Mouse (Mus musculus): ENCODE measurements at regions not wholly inside any gene's neighbourhood (a gene's known extent, or its start where the extent isn't known, plus 50 kb on each side); places are given as distances from the start of the nearest gene placed in this dataset.
A peak's percentile ranks its signal among the peaks of the same experiment; 100 is the strongest.

GRCm38 (mm10) chr4:81671986-81672385, 229.4 kb upstream of the Mpdz start:
- intact Hi-C loops (cut with DNase I), result no loop called here
- H3K27me3 ChIP-seq (ENCODE audit: control insufficient read depth, insufficient read depth, low read length), result no peaks in the 10 kb centered on the region
- H3K36me3 ChIP-seq (ENCODE audit: control insufficient read depth, insufficient read depth, low read length), result no peaks in the 10 kb centered on the region
- no peak overlapping the region for H3K9ac ChIP-seq (ENCODE audit: low read depth, low read length)
- no peak overlapping the region for H3K27ac ChIP-seq
- H3K4me3 ChIP-seq, result no peak overlapping the region
- no peak for DNase-seq
- no peaks in the 10 kb centered on the region for H3K4me1 ChIP-seq (ENCODE audit: control insufficient read depth, insufficient read depth, low read length)
- TF ChIP-seq CTCF (IDR thresholded peaks at IDR 0.05), result no peak
- TF ChIP-seq EP300 (IDR thresholded peaks at IDR 0.05; ENCODE audit: insufficient read depth, low read depth, low read length), result no peak
- TF ChIP-seq POLR2A (IDR thresholded peaks at IDR 0.05; ENCODE audit: insufficient read depth, low read depth, low read length), result no peak
- WGBS, result 55% methylated on average over 2 of the region's 2 CpGs
- no peaks in the 10 kb centered on the region for H3K79me2 ChIP-seq (replicated peaks; ENCODE audit: control insufficient read depth, insufficient read depth, low read length)

DNA sequence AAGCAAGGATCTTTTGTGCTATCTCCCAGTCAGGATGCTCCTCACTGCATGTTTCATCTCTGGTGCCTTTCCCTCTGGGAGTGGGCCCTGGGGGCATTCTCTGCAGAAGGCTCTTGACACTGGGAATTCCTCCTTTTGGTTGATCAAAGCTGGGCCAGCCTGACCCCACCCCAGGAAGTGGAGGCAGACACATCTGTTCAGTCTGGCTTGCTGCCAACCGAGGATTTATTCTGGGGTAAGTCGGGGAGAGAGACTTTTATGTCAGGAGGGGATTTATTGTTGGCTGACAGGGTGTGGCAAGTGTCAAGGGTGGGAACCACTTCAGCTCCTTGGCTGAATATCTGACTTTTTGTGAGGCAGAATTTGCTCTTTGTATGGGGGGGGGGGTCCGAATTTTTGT, 226.6 kb upstream of the Mpdz start:
- intact Hi-C loops (cut with DNase I), result no loop called here
- DNase-seq, result peak in 1 of 2 experiments; percentile 8
- WGBS, result 10% methylated on average over 3 of the region's 3 CpGs
- Histone ChIP-seq H3K27ac (no peak overlapping the region), H3K27me3 (ENCODE audit: control insufficient read depth, insufficient read depth, low read length) (no peaks in the 10 kb centered on the region), H3K36me3 (ENCODE audit: control insufficient read depth, insufficient read depth, low read length) (no peaks in the 10 kb centered on the region), H3K4me1 (ENCODE audit: control insufficient read depth, insufficient read depth, low read length) (no peaks in the 10 kb centered on the region), H3K4me3 (no peak overlapping the region), H3K9ac (ENCODE audit: low read depth, low read length) (no peak overlapping the region), H3K79me2 (replicated peaks; ENCODE audit: control insufficient read depth, insufficient read depth, low read length) (no peaks in the 10 kb centered on the region)
- TF ChIP-seq EP300 (IDR thresholded peaks at IDR 0.05; ENCODE audit: insufficient read depth, low read depth, low read length), result no peak
- TF ChIP-seq POLR2A (IDR thresholded peaks at IDR 0.05; ENCODE audit: insufficient read depth, low read depth, low read length), result no peak
- TF ChIP-seq CTCF (IDR thresholded peaks at IDR 0.05), result no peak

- intact Hi-C loops (cut with DNase I), result no loop called here
- TF ChIP-seq EP300 (IDR thresholded peaks at IDR 0.05; ENCODE audit: insufficient read depth, low read depth, low read length), result no peak
- TF ChIP-seq POLR2A (IDR thresholded peaks at IDR 0.05; ENCODE audit: insufficient read depth, low read depth, low read length), result no peak
- TF ChIP-seq CTCF (IDR thresholded peaks at IDR 0.05), result no peak
- no peak overlapping the region for H3K27ac ChIP-seq
These were observed 218.5 kb upstream of the Mpdz start for GRCm38 (mm10) chr4:81661096-81661495.

DNA sequence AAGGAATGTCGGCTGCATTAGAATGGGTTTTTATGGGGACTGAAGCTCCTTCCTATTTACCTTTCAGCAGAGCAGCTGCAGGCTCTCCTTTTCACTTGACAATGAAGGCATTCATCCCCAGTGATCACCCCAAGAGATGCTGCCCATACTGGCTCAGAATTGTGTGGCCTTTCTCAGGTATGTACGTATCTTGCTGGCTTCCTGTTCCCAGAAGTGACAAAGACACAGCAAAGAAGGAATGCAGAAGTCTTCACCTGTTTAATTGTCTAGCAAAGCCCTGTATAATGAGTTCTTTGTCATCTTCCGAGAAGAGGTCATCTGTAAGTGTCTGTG, 185.8 kb upstream of the Mpdz start:
- TF ChIP-seq CTCF (IDR thresholded peaks at IDR 0.05) (no peak), EP300 (IDR thresholded peaks at IDR 0.05; ENCODE audit: insufficient read depth, low read depth, low read length) (no peak), POLR2A (IDR thresholded peaks at IDR 0.05; ENCODE audit: insufficient read depth, low read depth, low read length) (no peak)
- intact Hi-C loops (cut with DNase I), result no loop called here
- no peak for DNase-seq
- H3K27ac ChIP-seq, result no peak overlapping the region
- H3K9ac ChIP-seq (ENCODE audit: low read depth, low read length), result no peak overlapping the region
- no peak overlapping the region for H3K4me3 ChIP-seq
- no peaks in the 10 kb centered on the region for H3K27me3 ChIP-seq (ENCODE audit: control insufficient read depth, insufficient read depth, low read length)
- no peaks in the 10 kb centered on the region for H3K79me2 ChIP-seq (replicated peaks; ENCODE audit: control insufficient read depth, insufficient read depth, low read length)
- no peaks in the 10 kb centered on the region for H3K4me1 ChIP-seq (ENCODE audit: control insufficient read depth, insufficient read depth, low read length)
- WGBS, result 95% methylated on average over 3 of the region's 3 CpGs
- H3K36me3 ChIP-seq (ENCODE audit: control insufficient read depth, insufficient read depth, low read length), result no peaks in the 10 kb centered on the region

More at GRCm38 (mm10) chr4:81661096-81661495, 218.5 kb upstream of the Mpdz start:
- Histone ChIP-seq H3K27me3 (ENCODE audit: control insufficient read depth, insufficient read depth, low read length) (no peaks in the 10 kb centered on the region), H3K36me3 (ENCODE audit: control insufficient read depth, insufficient read depth, low read length) (no peaks in the 10 kb centered on the region), H3K79me2 (replicated peaks; ENCODE audit: control insufficient read depth, insufficient read depth, low read length) (no peaks in the 10 kb centered on the region), H3K9ac (ENCODE audit: low read depth, low read length) (no peak overlapping the region), H3K4me3 (no peak overlapping the region), H3K4me1 (ENCODE audit: control insufficient read depth, insufficient read depth, low read length) (no peaks in the 10 kb centered on the region)
- no peak for DNase-seq

DNA sequence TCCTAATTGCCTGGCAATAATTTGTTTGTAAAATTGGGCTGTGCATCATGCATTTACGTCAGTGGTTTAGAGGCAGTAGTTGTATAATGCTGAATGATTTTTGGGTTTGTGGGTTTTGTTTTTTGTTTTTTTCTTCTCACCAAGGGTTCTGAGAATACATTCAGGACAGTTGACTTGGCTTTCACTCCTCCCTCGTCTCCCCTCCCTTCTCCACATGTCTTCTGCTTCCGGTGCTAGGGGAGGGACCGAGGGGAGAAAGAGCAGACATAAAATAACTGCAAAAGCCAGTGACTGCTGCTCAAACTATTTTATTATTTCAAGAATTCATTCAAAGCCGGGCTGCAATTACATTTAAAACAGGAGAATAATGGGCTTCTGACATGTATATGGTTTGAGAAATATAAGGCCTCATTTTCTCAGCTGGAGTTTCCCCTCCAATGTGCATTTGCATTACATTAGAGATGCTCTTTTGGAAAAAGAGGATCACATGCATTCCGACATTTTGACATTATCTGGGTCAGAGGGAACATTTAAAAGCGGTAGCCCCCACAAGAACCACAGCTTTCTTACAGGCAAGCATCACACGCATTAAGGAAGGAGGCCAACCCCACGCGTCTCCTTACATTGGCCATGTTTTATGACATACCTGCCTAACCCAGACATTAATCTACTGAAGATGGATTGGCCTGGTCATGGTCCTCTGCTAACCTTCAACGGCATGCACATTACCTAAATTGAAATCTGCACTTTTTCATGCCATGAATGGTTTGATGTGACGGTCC, 185.3 kb upstream of the Mpdz start:
- intact Hi-C loops (cut with DNase I), result no loop called here
- DNase-seq, result no peak
- no peak overlapping the region for H3K27ac ChIP-seq
- H3K4me1 ChIP-seq (ENCODE audit: control insufficient read depth, insufficient read depth, low read length), result no peaks in the 10 kb centered on the region
- H3K79me2 ChIP-seq (replicated peaks; ENCODE audit: control insufficient read depth, insufficient read depth, low read length), result no peaks in the 10 kb centered on the region
- no peaks in the 10 kb centered on the region for H3K36me3 ChIP-seq (ENCODE audit: control insufficient read depth, insufficient read depth, low read length)
- H3K27me3 ChIP-seq (ENCODE audit: control insufficient read depth, insufficient read depth, low read length), result no peaks in the 10 kb centered on the region
- H3K4me3 ChIP-seq, result no peak overlapping the region
- 83% methylated on average over 12 of the region's 12 CpGs for WGBS
- H3K9ac ChIP-seq (ENCODE audit: low read depth, low read length), result no peak overlapping the region
- no peak for TF ChIP-seq CTCF (IDR thresholded peaks at IDR 0.05)
- TF ChIP-seq POLR2A (IDR thresholded peaks at IDR 0.05; ENCODE audit: insufficient read depth, low read depth, low read length), result no peak
- no peak for TF ChIP-seq EP300 (IDR thresholded peaks at IDR 0.05; ENCODE audit: insufficient read depth, low read depth, low read length)

DNA sequence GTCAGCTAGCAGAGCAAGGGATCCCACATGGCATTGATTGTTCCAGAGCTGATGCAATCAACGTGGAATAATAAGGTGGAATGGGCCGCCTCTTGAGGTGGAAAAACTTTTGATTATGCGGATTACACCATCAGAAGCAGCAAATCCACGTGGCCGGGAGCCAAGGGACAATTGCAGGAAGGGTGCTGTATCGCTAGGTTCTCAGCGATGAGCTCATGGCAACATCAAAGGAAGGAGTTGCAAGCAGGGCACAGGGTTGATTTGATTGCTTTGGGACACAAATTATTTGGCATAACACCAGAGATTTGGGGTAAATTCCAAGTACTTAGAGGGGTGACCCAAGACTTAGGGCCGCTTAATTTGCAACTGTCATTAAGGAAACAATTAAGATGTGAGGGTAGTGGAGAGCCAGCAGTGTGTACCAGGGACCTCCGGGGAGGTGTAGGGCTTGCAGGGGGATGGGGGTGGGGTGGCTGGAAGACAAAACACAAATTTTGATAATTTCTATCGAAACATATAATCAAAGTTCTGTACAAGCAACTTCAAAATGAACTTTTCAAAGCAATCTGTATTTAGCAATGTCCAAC, 182.8 kb upstream of the Mpdz start:
- intact Hi-C loops (cut with DNase I), result no loop called here
- no peak overlapping the region for H3K4me3 ChIP-seq
- H3K9ac ChIP-seq (ENCODE audit: low read depth, low read length), result no peak overlapping the region
- peaks cover 2% of the 10 kb centered on the region; the same call in 1 of the 2 replicates for H3K36me3 ChIP-seq (ENCODE audit: control insufficient read depth, insufficient read depth, low read length)
- TF ChIP-seq POLR2A (IDR thresholded peaks at IDR 0.05; ENCODE audit: insufficient read depth, low read depth, low read length), result no peak
- TF ChIP-seq CTCF (IDR thresholded peaks at IDR 0.05), result no peak
- WGBS, result 39% methylated on average over 10 of the region's 10 CpGs
- H3K4me1 ChIP-seq (ENCODE audit: control insufficient read depth, insufficient read depth, low read length), result no peaks in the 10 kb centered on the region
- H3K27me3 ChIP-seq (ENCODE audit: control insufficient read depth, insufficient read depth, low read length), result no peaks in the 10 kb centered on the region
- no peaks in the 10 kb centered on the region for H3K79me2 ChIP-seq (replicated peaks; ENCODE audit: control insufficient read depth, insufficient read depth, low read length)
- no peak for DNase-seq
- no peak overlapping the region for H3K27ac ChIP-seq
